Mouse (Mus musculus): ENCODE measurements at regions not wholly inside any gene's neighbourhood (a gene's known extent, or its start where the extent isn't known, plus 50 kb on each side); places are given as distances from the start of the nearest gene placed in this dataset.

- TF ChIP-seq CTCF (IDR thresholded peaks at IDR 0.05; ENCODE audit: extremely low read depth, insufficient read length, insufficient replicate concordance, low read depth, low read length) = no peak
- TF ChIP-seq POLR2A (IDR thresholded peaks at IDR 0.05; ENCODE audit: low read depth, low read length) = no peak
These were observed 113.8 kb downstream of the 4930444P10Rik start for GRCm38 (mm10) chr1:15979333-15979732.
